Comparison of ENCODE assay signal across 23 mouse cellular contexts in the genomic region with DNA sequence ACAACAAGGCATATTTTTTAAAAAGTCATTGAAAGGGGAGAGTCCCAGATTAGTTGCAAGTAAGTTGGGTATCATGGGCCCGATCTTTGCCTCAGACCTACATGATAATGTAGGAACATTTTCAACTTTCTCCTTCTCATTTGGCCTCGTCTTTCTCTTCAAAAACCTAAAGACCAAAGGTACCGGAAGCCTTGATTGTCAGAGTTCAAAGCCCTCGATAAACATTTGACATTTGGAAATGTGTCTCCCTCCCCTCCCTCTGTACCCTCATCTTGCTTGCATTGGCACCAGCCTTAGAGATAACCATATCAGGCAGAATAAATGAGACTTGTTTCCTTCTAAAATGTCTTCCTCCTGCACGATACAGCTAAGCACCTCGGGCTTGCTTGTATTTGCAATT.
DNase-seq lines count a peak whose midpoint lies in the region; ATAC-seq and TF ChIP-seq lines count a peak whose summit lies in the region.
"Had no signal": no experiment of that assay in that cellular context is flagged by ENCODE, and none has a peak within 500 bp of the region (broad histone marks: within the 10 kb centered on the region; RNA-seq: fewer than 3 reads in every experiment).

No protein-coding gene starts in this region.

- DNase-seq in spleen, adult 2 months (ENCODE audit: low read depth in 1 of 2, low spot score in 2 of 2) = no peak
- no peak for DNase-seq in spleen, postnatal 14 days (ENCODE audit: low spot score in 2 of 2)
- DNase-seq in CD4-positive, CD25-positive, alpha-beta regulatory T cell, adult 2 months (ENCODE audit: low read depth, low spot score) = peak; percentile 78
- peak; percentile 42 for DNase-seq in thymus, postnatal 25 days
- no peak for DNase-seq in cerebellum, adult 9-11 months
- no peak for DNase-seq in lung, postnatal 36 days
- DNase-seq: adrenal gland, adult 2 months; adrenal gland, postnatal 25 days; cerebellum, adult 2 months; cerebellum, postnatal 14 days; embryo, embryonic 11 days; gastrocnemius, postnatal 36 days; heart, adult 18-20 months; heart, postnatal 4 days had no signal

- H3K4me3 ChIP-seq in spleen, adult 2 months (ENCODE audit: extremely low read depth, insufficient read depth, insufficient read length) = no peak overlapping the region
- H3K4me3 ChIP-seq: embryonic facial prominence, embryonic 15.5 days; erythroblast, embryonic 14.5 days; forebrain, embryonic 10.5 days; heart, embryonic 12.5 days; hindbrain, embryonic 13.5 days had no signal

- no peaks in the 10 kb centered on the region for H3K36me3 ChIP-seq in spleen, adult 2 months (ENCODE audit: control insufficient read depth, insufficient read depth, low read length)
- H3K36me3 ChIP-seq: embryonic facial prominence, embryonic 15.5 days; forebrain, embryonic 10.5 days; heart, embryonic 12.5 days; hindbrain, embryonic 13.5 days had no signal

- WGBS in spleen, adult 2 months = 69% methylated on average over 6 of the region's 6 CpGs

- peak overlapping the region; percentile 8; the same call in 1 of the 2 replicates for H3K27ac ChIP-seq in spleen, adult 2 months (ENCODE audit: insufficient read depth, low read length)
- H3K27ac ChIP-seq: embryonic facial prominence, embryonic 15.5 days; forebrain, embryonic 10.5 days; hindbrain, embryonic 13.5 days; hindbrain, postnatal 0 days had no signal

- peak; percentile 19 for ATAC-seq in activated CD4-positive, CD25-positive, alpha-beta regulatory T cell, adult 4 months
- ATAC-seq: forebrain, embryonic 14.5 days; hindbrain, postnatal 0 days; intestine, embryonic 16.5 days had no signal

- no peak for TF ChIP-seq CTCF in spleen, adult 2 months (IDR thresholded peaks at IDR 0.05; ENCODE audit: extremely low read depth, insufficient read depth, insufficient read length, insufficient replicate concordance)

- no peaks in the 10 kb centered on the region for H3K27me3 ChIP-seq in spleen, adult 2 months (ENCODE audit: control insufficient read depth, insufficient read depth, low read length)
- H3K27me3 ChIP-seq: embryonic facial prominence, embryonic 15.5 days; heart, embryonic 12.5 days had no signal

- no peak for TF ChIP-seq POLR2A in spleen, adult 2 months (IDR thresholded peaks at IDR 0.05; ENCODE audit: low read depth, low read length)

- H3K4me1 ChIP-seq in spleen, adult 2 months (ENCODE audit: control insufficient read depth, insufficient read depth, insufficient read length) = peaks cover 8% of the 10 kb centered on the region; the same call in 1 of the 2 replicates

Comparison
In these comparisons a context has a peak if more than half of its experiments do, and no peak if none do; other contexts are left out.
1. DNase-seq: peak in CD4-positive, CD25-positive, alpha-beta regulatory T cell, adult 2 months (single experiment) and thymus, postnatal 25 days (single experiment); none in spleen, adult 2 months (0 of 2), spleen, postnatal 14 days (0 of 2), cerebellum, adult 9-11 months (single experiment) and lung, postnatal 36 days (single experiment).